Mouse (Mus musculus) heart, adult 2 months (tissue): ENCODE results near the gene Gm527. TPM values are rescaled to one million over a fixed set of nuclear protein-coding genes. Genes with fewer than 3 reads are reported as not detected.
A peak's percentile ranks its signal among the peaks of the same experiment; 100 is the strongest.

ENCODE experiments used
- DNase-seq, 2 experiments: peaks; one replicate each; pipeline ENCODE4 v3.0.0; 2021
- H3K27ac ChIP-seq: fragments of 200-600 bp; 2 replicates; pipeline ENCODE4 v1.8.1; 2022
- H3K27me3 ChIP-seq: fragments of 200-500 bp; 2 replicates; pipeline ENCODE4 v1.6.1; 2012; ENCODE audit warnings: mild to moderate bottlenecking, low read length, inconsistent platforms, mixed read lengths; ENCODE audit not compliant: control insufficient read depth, insufficient read depth
- H3K36me3 ChIP-seq: fragments of 200-500 bp; 2 replicates; pipeline ENCODE4 v1.6.1; 2012; ENCODE audit warnings: low read length, inconsistent platforms; ENCODE audit not compliant: control insufficient read depth, insufficient read depth
- H3K4me1 ChIP-seq: fragments of 200-500 bp; 2 replicates; pipeline ENCODE4 v1.6.1; 2011; ENCODE audit warnings: low read length; ENCODE audit not compliant: control insufficient read depth, insufficient read depth
- H3K4me3 ChIP-seq: fragments of 200-600 bp; 2 replicates; pipeline ENCODE4 v1.8.1; 2022
- H3K79me2 ChIP-seq: fragments of 200-500 bp; replicated peaks from 2 replicates; pipeline ENCODE4 v1.6.1; 2012; ENCODE audit warnings: mild to moderate bottlenecking, inconsistent platforms, low read length, moderate library complexity, mixed read lengths; ENCODE audit not compliant: control insufficient read depth, insufficient read depth
- H3K9ac ChIP-seq: fragments of 200-500 bp; 2 replicates; pipeline ENCODE4 v1.6.1; 2012; ENCODE audit warnings: low read depth, mild to moderate bottlenecking, control low read depth, inconsistent platforms, low read length, mixed read lengths
- CTCF ChIP-seq: fragments of 200-600 bp; IDR thresholded peaks from 2 replicates; pipeline ENCODE4 v1.8.1; 2022; ENCODE audit warnings: antibody characterized with exemption, mild to moderate bottlenecking, moderate library complexity
- EP300 ChIP-seq: fragments of 200-500 bp; IDR thresholded peaks from 2 replicates; pipeline ENCODE4 v1.6.1; 2011; ENCODE audit warnings: low read depth, low read length, control low read depth; ENCODE audit not compliant: insufficient read depth
- POLR2A ChIP-seq: fragments of 200-500 bp; IDR thresholded peaks from 2 replicates; pipeline ENCODE4 v1.6.1; 2011; ENCODE audit warnings: mild to moderate bottlenecking, low read depth, low read length, control low read depth; ENCODE audit not compliant: insufficient read depth
- WGBS: fragments of 180-500 bp; shearing (Covaris S2); methylation state at CpG from one replicate; pipeline ENCODE4 v1.1.7; 2018; 5-methylcytosine and 5-hydroxymethylcytosine counted together
- intact Hi-C: fragments of 180-260 bp; cut with DNase I; formaldehyde crosslinking; loops from one replicate; pipeline ENCODE4 v1.15.1; 2025
- long read RNA-seq: library from polyadenylated mRNA; stranded (forward); transcript quantifications from one replicate; pipeline ENCODE4 v2.0.0, GENCODE M21; 2021
- polyA plus RNA-seq: library from polyadenylated mRNA; depleted of rRNA; stranded (reverse); fragments of >200 nt; gene quantifications from 2 replicates; pipeline ENCODE4 v1.2.3, GENCODE M21; 2012; rRNA removed
- total RNA-seq, 2 experiments: library from RNA; stranded (reverse); gene quantifications; 2 replicates each; pipeline ENCODE4 v1.2.3; 2021

The Gm527 gene
- total RNA-seq = 1 to 10 TPM; 3.0 TPM
- polyA plus RNA-seq = 1.5 and 2.5 TPM in 2 replicates
- long read RNA-seq, partial matches to known transcripts = 0 of 1 reads
- long read RNA-seq, other reads (novel, unspliced or antisense) = 0 of 1 reads

DNA sequence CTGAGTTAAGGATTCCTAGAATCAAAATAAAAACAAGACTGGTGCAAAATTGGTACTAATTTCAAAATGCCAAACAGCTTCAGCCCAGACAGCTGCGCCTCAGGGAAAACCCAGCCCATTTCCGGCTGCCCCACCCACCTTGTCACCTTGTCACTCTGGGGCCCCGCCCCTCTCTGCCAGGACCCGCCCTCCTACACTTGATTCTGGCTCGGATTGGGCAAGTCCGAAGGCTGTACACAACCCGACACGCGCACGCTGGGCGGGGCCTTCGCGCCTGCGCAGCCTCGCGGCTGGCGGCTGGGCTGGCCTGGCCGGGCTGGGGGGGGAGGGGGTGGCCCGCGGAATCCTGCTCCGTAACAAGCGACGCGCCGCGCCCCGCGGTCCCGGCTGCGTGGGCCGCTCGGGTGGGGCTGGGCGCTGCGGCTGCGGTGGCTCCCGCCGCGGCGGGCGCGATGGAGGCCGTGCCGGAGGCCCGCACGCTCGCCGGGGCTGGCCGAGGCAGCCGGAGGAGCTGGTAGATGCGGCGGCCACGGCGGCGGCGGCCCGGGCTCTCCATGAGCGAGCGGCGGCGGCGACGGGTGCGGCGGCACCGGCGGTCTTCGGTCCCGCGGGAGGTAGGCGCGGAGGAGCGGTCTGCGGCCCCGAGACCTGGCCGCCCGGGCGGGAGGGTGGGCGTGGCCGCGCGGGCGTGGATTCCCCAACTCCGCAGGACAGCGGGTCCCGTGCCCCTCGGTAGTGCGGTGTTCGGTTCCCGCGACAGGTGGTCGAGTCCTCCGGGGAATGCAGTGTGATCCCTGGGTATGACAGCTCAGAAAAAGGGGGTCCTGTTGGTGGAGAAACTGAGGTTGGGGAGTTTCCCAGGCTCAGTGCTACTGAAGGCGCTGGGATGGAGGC, at the start of gene Gm527:
Gm527 (plus strand) TSS at position 329 of the 894 bp plus-strand sequence.
- H3K27ac ChIP-seq = peak within 1 kb of the TSS; percentile 65
- peak within 1 kb of the TSS; percentile 79 for H3K4me3 ChIP-seq
- H3K9ac ChIP-seq = peak within 1 kb of the TSS; percentile 77
- intact Hi-C loops = loop anchor here (2.0 to 5.0 kb wide), 2 partner anchors 47 to 254 kb away; partner anchors contain the start of genes Klhl28, Mis18bp1 and Togaram1
- H3K4me1 ChIP-seq = no peaks in the 10 kb centered on the region
- DNase-seq = peak; percentile 95 to 97
- TF ChIP-seq POLR2A (no peak), EP300 (0 out of 2 replicates have a peak, but pooled peaks have one; percentile 39)
- no peaks in the 10 kb centered on the region for H3K79me2 ChIP-seq
- H3K36me3 ChIP-seq = no peaks in the 10 kb centered on the region
- no peaks in the 10 kb centered on the region for H3K27me3 ChIP-seq
- WGBS = 4% methylated on average over 86 of the region's 93 CpGs

DNA sequence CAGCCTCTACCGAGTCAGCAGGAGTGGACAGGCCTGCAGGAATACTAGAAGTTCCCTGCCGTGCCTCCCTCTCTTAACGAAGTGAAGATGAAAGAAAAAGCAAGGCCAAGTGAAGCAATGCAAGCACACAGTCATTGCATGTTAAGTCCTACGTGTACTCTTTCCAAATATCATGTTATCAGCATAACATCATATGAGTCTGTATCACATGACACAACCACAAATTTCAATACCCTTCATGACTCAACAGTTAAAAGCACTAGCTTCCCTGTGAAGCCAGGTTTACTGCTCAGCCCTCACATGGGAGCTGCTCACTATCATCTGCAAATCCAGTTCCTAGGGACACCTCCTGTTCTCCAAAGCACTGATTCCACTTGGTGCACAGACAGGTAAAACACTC, 46.6 kb upstream of the Gm527 start:
- H3K4me3 ChIP-seq = no peak overlapping the region
- TF ChIP-seq EP300 (no peak), POLR2A (no peak), CTCF (no peak)
- no peak for DNase-seq
- H3K36me3 ChIP-seq = no peaks in the 10 kb centered on the region
- no peaks in the 10 kb centered on the region for H3K27me3 ChIP-seq
- H3K9ac ChIP-seq = no peak overlapping the region
- no peaks in the 10 kb centered on the region for H3K79me2 ChIP-seq
- intact Hi-C loops = no loop called here
- H3K4me1 ChIP-seq = no peaks in the 10 kb centered on the region
- 47% methylated on average over 4 of the region's 4 CpGs for WGBS
- H3K27ac ChIP-seq = no peak overlapping the region

DNA sequence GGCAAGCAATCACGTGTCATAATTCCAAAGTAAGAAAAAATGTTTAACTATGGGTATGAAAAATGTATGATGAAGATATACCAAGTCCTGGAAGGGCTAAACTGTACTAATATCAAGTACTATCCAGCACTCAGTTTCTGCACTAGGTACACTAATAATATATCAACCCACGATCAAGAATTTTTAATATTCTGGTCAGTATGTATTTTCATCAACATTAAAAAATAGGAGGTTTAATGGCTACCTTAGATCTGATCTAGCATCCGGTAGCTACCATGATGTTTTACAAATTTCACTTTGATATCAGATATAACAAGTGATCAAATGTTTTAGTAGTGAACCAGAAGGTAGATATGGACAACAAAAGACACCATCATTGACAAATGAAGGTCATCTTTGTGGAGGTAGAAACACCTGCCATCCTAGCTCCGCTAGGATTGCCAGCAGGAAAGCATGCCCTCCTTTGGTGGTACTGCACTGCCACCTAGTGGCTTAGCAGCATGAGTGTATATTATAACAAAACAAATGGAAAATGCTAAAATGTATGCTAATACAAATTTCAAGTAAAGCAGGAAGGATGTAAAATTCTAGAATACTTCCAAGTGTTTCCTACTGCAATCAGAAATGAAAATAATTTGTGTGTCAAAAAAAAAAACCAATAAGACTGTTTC, 20.5 kb upstream of the Gm527 start:
- H3K36me3 ChIP-seq = no peaks in the 10 kb centered on the region
- H3K79me2 ChIP-seq = no peaks in the 10 kb centered on the region
- intact Hi-C loops = no loop called here
- TF ChIP-seq EP300 (0 out of 2 replicates have a peak, but pooled peaks have one; percentile 24), POLR2A (no peak), CTCF (peak; percentile 94)
- 31% methylated on average over 4 of the region's 4 CpGs for WGBS
- H3K4me3 ChIP-seq = no peak overlapping the region
- H3K4me1 ChIP-seq = no peaks in the 10 kb centered on the region; the same call in 1 of the 2 replicates
- H3K9ac ChIP-seq = no peak overlapping the region
- H3K27ac ChIP-seq = no peak overlapping the region
- no peaks in the 10 kb centered on the region for H3K27me3 ChIP-seq
- peak; percentile 18 to 62 for DNase-seq

DNA sequence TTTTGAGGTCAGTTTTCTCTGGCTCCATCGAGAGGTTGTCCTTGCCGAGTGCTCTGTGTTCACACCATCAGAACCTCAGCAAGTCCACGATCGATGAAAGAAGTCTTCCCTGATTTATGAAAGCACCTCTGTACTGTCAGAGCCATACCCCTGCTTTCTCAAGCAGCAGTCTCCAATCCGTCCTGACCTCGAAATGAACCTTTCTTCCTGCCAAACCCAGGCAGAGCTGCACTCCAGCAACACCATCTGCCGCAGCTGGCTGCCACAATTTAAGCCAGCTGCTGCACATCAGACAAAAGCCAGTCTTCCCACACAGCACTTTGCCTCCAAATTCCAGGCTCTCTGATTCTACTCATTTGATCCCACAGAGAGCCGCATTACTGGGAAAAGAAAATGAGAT, 15.2 kb upstream of the Gm527 start:
- Histone ChIP-seq H3K36me3 (no peaks in the 10 kb centered on the region), H3K4me1 (no peaks in the 10 kb centered on the region; the same call in 1 of the 2 replicates), H3K4me3 (no peak overlapping the region), H3K27me3 (no peaks in the 10 kb centered on the region), H3K27ac (peak overlapping the region; percentile 36), H3K79me2 (no peaks in the 10 kb centered on the region), H3K9ac (no peak overlapping the region)
- intact Hi-C loops = no loop called here
- TF ChIP-seq EP300 (peak; percentile 87; the same call in 1 of the 2 replicates), POLR2A (no peak), CTCF (no peak)
- WGBS = 31% methylated on average over 8 of the region's 8 CpGs
- peak; percentile 70 to 73 for DNase-seq

DNA sequence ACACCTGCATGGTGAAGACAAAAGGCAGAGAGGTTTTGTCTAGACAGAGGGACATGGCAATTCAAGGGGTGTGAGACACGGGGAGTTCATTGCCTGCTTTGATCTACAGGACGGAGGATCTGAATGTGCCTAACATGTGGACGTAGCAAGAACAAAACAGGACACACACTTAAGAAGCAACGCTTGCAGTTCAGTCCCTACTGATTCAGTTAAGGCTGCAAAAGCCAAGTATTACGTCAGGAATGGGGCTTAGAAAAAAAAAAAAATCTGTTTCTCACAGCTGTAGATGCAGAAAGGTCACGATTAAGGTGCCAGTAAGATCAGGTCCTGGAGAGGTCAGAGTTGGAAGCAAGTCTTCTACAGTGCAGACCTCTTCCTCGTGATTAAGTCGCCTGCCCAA, 14.5 kb upstream of the Gm527 start:
- no peaks in the 10 kb centered on the region; the same call in 1 of the 2 replicates for H3K4me1 ChIP-seq
- TF ChIP-seq POLR2A (no peak), CTCF (no peak), EP300 (no peak)
- intact Hi-C loops = no loop called here
- H3K36me3 ChIP-seq = no peaks in the 10 kb centered on the region
- H3K9ac ChIP-seq = no peak overlapping the region
- no peaks in the 10 kb centered on the region for H3K79me2 ChIP-seq
- WGBS = 65% methylated on average over 8 of the region's 8 CpGs
- no peak overlapping the region for H3K4me3 ChIP-seq
- peak in 1 of 2 experiments; percentile 5 for DNase-seq
- peak overlapping the region; percentile 36 for H3K27ac ChIP-seq
- H3K27me3 ChIP-seq = no peaks in the 10 kb centered on the region
